Mouse (Mus musculus) granulocyte monocyte progenitor cell, adult 5-6 weeks (primary cell): ENCODE results near the gene Cbx2. TPM values are rescaled to one million over a fixed set of nuclear protein-coding genes. Genes with fewer than 3 reads are reported as not detected.

Experiments
- ATAC-seq: replicated peaks from 2 replicates; pipeline ENCODE4 v1.8.0; 2016; ENCODE audit warnings: mild to moderate bottlenecking, moderate TSS enrichment, inconsistent platforms; ENCODE audit not compliant: poor library complexity, severe bottlenecking
- total RNA-seq, 2 experiments: library from RNA; stranded (forward) in 1 of 2; stranded (reverse) in 1 of 2; fragments of 200-712, 200-1000 nt in 1 of 2; fragments of >200 nt in 1 of 2; fragmentation: Nextera tagmentation in 1 of 2; gene quantifications; 2 replicates each; pipeline ENCODE4 v1.2.3; 2014 to 2017

The Cbx2 gene
- total RNA-seq, 2 experiments from 2014 or later: 0.88 to 2.6 TPM

GRCm38 (mm10) chr11:119007461-119008456, 15.0 kb upstream of the Cbx2 start:
- ATAC-seq: no peak

- no peak for ATAC-seq
Measured at GRCm38 (mm10) chr11:119014455-119014854, 8.3 kb upstream of the Cbx2 start.

GRCm38 (mm10) chr11:119017506-119017905, 5.3 kb upstream of the Cbx2 start:
- no peak for ATAC-seq

- no peak for ATAC-seq
Measured at GRCm38 (mm10) chr11:119021180-119021579, 1.6 kb upstream of the Cbx2 start.

GRCm38 (mm10) chr11:119022068-119022894, 481 bp upstream of the Cbx2 start:
- ATAC-seq: no peak

DNA sequence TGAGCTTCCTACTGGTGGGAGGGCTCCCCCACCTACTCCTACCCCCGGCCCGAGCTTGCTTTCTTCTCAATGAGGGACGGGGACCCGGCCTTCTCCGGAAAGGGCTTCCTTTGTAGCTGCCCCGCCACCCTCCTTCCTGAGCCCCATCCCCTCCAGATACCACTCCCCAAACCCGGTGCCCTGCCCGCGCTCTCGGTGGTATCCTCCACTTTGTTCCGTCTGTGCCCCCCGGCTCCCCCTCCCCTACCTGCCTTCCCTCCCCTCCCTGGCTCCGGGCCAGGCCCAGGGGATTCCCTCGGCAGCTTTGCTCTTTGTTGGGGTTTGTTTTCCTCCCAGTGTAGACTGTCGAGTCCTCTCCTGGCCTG, 836 bp downstream of the Cbx2 start:
- no peak for ATAC-seq

DNA sequence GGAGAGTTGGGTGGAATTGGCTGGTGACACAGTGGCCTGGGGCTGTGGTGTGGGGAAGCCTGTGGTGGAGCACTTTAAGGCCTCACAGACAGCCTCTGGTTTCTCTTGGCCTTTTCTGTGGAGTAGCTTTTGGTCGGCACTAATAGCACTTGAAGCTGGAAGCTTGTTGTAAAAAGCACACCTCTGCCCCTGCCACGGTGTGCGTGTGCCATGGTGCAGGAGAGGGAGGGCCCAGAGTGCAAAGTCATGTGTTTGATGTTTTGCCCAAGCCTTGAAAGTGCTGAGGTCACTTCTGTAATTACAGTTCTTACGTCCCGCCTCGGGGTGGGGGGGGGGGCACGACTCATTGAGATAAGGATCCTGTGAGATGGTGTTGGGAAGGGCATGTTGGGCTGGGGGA, 1.5 kb downstream of the Cbx2 start:
- peak; percentile 36; the same call in 1 of the 2 replicates for ATAC-seq

- ATAC-seq: no peak
Measured at GRCm38 (mm10) chr11:119026203-119026602, 3.4 kb downstream of the Cbx2 start.

- peak; percentile 89 for ATAC-seq
Measured at GRCm38 (mm10) chr11:119033874-119034558, 11.3 kb downstream of the Cbx2 start.

DNA sequence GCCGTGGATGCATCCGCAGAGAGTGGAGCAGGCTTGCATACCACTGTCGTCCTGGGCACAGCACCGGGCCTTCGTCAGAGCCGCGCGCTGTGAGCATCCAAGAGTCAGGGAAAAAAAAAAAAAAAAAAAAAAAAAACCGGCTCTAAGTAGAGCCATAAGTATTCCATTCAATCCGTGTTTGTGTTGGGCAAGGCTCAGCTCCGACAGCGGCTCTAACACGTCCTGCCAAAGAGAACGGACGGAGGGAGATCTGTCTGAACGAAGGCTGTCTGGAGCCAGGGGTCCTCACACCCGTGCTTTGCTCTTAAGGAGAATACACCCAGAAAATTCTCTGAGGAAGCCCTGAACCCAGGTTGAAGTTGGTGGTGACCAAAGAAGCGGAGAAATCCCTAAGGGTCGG, 11.9 kb downstream of the Cbx2 start:
- 0 out of 2 replicates have a peak, but pooled peaks have one; percentile 0 for ATAC-seq

- ATAC-seq: no peak
Measured at GRCm38 (mm10) chr11:119035094-119035685, 12.4 kb downstream of the Cbx2 start.

DNA sequence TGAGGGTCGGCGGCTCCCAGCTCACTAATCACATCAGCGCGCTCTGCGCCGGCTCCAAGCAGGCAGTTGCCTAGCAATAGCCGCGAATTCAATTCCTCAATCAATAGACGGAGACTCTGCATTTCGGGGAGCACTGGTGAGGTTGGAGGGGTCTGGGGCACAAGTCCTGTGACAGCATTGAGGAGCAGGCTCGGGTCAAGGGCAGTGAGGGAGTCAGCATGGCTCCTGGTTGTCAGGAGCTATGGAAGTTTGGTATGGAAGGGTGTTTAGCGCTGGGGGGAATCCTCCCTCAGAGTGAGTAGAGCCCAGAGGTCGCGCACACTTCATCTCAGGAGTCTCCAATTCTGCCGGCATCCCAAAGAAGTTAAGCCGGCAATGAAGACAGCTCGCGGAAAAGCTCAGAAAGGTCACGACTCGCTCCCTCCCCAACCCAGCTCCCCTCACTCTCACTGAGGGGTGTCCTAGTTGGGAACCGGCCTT, 13.0 kb downstream of the Cbx2 start:
- no peak for ATAC-seq

DNA sequence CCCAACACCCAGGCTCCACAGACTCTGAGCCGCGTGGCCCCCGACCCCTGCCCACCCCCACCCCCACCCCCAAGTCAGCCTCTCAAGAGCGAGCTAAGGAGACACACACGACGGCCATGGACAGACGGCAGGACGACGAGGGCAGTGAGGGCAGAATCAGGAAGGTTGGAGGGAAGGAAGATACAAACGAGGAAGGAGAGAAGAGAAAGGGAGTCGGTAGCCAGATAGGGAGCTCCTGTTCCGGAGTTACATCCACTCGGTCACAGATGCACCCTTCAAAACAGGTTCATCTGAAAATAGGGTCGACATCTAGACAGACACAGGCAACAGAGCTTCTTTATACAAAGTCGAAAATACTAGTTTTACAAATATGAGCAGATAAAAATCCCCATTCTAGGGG, 13.7 kb downstream of the Cbx2 start:
- no peak for ATAC-seq

- no peak for ATAC-seq
Measured at GRCm38 (mm10) chr11:119036934-119037779, 14.4 kb downstream of the Cbx2 start.

- no peak for ATAC-seq
Measured at GRCm38 (mm10) chr11:119037780-119038401, 15.1 kb downstream of the Cbx2 start.

- no peak for ATAC-seq
Measured at GRCm38 (mm10) chr11:119038744-119039484, 16.2 kb downstream of the Cbx2 start.

DNA sequence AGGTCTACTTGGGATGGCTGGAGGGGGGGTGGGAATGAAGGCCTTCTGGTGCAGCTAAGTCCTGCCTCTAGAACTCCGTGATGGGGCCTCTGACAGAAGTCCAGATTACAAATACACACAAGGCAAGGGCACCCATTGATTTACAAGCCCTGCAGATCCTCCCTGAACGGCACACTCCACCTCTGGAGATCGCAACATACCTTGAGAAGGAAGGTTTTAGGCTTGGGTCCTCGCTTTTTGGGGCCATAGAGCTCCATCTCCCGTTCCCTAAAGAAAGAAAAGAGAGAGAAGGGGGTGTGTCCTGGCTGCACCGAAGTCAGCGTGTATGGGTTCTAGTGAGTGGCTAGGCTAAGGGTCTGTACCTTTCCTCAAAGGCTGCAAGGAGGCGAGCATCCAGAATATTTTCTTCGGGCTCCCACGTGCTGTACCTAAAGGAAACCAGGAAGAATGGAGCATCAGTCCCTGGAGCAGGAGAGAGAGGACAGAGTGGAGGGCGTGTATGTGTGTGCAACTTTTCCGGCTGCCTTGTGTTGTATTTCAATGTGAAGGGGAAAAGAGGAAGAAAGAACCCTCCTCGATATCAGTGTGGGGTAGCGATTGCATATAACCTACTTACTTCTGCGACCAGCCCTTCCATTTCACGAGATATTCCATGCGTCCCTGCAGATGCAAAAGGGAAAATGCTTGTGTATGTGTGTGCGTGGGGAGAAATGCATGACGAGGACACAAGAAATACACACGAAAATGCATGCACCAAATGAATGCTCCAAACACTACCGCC, 17.2 kb downstream of the Cbx2 start:
- peak; percentile 34 for ATAC-seq
